Mouse (Mus musculus): Measurements from ENCODE around the gene Tmem235. TPM values are rescaled to one million over a fixed set of nuclear protein-coding genes. Genes with fewer than 3 reads are reported as not detected.
"Not testable (repeated sequence)": the region's sequence is repeated elsewhere in the genome, so short reads cannot be mapped to it uniquely, and the experiment has no call there.

The Tmem235 gene
- under 1 TPM in 1 of 2 experiments, not detected in 1; 0.18 TPM for total RNA-seq (2021)

GRCm38 (mm10) chr11:117860601-117861000 is at the start of gene Tmem235:
TSS of gene Tmem235 (plus strand) at chr11:117860752.
- no peak for DNase-seq

GRCm38 (mm10) chr11:117813867-117814266 is 46.7 kb upstream of the Tmem235 start:
- DNase-seq = no peak

GRCm38 (mm10) chr11:117814704-117815366 is 45.7 kb upstream of the Tmem235 start:
- DNase-seq = no peak

- not testable (repeated sequence) for DNase-seq
Measured at GRCm38 (mm10) chr11:117815850-117816249, 44.7 kb upstream of the Tmem235 start.

- DNase-seq = no peak
Measured at GRCm38 (mm10) chr11:117816389-117816996, 44.1 kb upstream of the Tmem235 start.

GRCm38 (mm10) chr11:117819095-117819494 is 41.5 kb upstream of the Tmem235 start:
- peak; percentile 72 for DNase-seq

- DNase-seq = no peak
Measured at GRCm38 (mm10) chr11:117820173-117820572, 40.4 kb upstream of the Tmem235 start.

GRCm38 (mm10) chr11:117821868-117822267 is 38.7 kb upstream of the Tmem235 start:
- DNase-seq = no peak

- DNase-seq = peak; percentile 60
Measured at GRCm38 (mm10) chr11:117822728-117823241, 37.8 kb upstream of the Tmem235 start.

GRCm38 (mm10) chr11:117823411-117823810 is 37.1 kb upstream of the Tmem235 start:
- no peak for DNase-seq

- peak; percentile 89 for DNase-seq
Measured at GRCm38 (mm10) chr11:117824060-117824969, 36.2 kb upstream of the Tmem235 start.

GRCm38 (mm10) chr11:117825333-117826101 is 35.0 kb upstream of the Tmem235 start, which contains the start of the genes Afmid and Tk1:
TSS of gene Afmid (plus strand) at chr11:117825924.
TSS of gene Tk1 (minus strand) at chr11:117826092.
- peak; percentile 83 for DNase-seq

GRCm38 (mm10) chr11:117826164-117826563 is 34.4 kb upstream of the Tmem235 start:
- DNase-seq = no peak

- DNase-seq = no peak
Measured at GRCm38 (mm10) chr11:117826916-117827315, 33.6 kb upstream of the Tmem235 start.

GRCm38 (mm10) chr11:117827386-117827785 is 33.2 kb upstream of the Tmem235 start:
- DNase-seq = no peak

- peak; percentile 62 for DNase-seq
Measured at GRCm38 (mm10) chr11:117828149-117828887, 32.2 kb upstream of the Tmem235 start.

- peak; percentile 69 for DNase-seq
Measured at GRCm38 (mm10) chr11:117828888-117829604, 31.5 kb upstream of the Tmem235 start.

GRCm38 (mm10) chr11:117829671-117830215 is 30.8 kb upstream of the Tmem235 start:
- peak; percentile 56 for DNase-seq

- no peak for DNase-seq
Measured at GRCm38 (mm10) chr11:117830401-117830800, 30.2 kb upstream of the Tmem235 start.

All from heart, postnatal 4 days (tissue).